Mouse (Mus musculus): ENCODE results near the gene Pnrc2.

Pnrc2 gene

DNA sequence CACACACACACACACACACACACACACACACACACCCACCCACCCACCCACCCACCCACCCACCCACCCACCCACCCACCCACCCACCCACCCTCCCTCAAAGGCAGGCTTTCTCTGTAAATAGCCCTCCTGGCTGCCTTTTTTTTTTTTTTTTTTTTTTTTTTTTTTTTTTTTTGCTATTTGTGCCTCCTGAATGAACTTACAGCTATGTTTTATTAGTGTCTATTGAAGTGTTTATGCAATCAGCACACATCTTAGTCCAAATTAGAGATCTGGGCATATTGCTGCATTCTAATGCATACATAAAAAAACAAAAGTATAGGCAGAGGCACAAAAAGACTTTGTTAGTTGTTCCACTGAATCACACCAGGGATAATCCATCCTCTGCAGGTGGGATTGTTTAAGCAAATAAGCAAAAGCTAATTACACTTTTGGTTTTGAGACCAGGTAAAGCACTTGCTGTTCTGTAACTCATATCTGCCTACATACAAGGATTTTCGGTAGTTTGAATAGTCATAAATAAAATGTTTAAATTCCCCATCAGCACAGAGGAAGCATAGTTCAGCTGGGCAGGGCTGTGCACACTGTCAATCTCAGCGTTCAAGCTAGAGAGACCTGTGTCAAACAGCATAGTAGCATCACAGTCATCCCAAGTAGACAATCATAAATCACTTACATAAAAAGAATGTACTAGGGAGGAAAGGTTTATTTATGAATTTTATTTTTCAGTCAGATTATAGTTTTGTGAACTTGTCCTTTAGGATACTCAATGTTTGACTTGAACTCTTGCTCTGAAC lies 3.2 kb downstream of the Pnrc2 start:
- DNase-seq (ENCODE audit: low spot score), result no peak

DNA sequence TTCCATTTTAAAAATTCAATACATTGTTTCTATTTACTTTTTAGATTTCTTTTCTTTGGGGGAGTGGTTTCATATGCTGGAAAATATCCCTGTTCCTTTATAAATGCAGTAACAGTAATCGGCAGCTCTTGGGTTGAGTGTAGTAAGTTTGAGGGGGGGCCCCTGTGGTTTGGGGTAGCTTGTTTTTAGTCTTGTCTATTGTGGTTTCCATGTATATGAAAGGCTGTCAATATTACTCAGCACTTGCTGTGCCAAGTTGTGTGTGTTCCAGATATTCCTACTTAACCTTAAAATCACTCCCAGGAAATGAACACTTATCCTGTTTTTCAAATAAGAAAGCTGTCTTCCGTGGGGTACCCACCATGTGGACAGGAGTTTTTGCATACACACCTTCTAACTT lies 4.7 kb downstream of the Pnrc2 start:
- DNase-seq (ENCODE audit: low spot score), result no peak

DNA sequence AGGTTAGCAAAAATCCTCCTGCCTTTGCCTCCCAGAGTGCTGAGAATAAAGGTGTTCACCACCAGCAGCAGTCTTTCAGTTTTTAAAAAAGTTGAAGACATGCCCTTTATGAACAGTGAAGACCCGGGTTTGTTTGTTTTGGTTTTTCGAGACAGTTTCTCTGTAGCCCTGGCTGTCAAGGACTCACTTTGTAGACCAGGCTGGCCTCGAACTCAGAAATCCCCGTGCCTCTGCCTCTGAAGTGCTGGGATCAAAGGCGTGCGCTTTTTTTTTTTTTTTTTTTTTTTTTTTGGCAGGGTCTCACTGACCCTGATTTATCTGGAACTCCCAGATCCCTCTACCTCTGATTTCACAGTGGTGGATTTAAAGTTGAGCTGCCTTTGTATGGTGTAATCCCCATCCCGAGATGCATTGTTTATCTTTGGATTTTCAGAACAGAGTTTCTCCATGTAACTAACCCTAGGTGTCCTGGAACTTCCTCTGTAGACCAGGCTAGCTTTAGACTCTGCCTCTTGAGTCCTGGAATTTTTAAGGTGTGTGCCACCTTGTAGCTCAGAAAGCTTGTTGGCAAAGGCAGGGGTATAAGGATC lies 16.0 kb downstream of the Pnrc2 start:
- no peak for DNase-seq (ENCODE audit: low spot score)

DNA sequence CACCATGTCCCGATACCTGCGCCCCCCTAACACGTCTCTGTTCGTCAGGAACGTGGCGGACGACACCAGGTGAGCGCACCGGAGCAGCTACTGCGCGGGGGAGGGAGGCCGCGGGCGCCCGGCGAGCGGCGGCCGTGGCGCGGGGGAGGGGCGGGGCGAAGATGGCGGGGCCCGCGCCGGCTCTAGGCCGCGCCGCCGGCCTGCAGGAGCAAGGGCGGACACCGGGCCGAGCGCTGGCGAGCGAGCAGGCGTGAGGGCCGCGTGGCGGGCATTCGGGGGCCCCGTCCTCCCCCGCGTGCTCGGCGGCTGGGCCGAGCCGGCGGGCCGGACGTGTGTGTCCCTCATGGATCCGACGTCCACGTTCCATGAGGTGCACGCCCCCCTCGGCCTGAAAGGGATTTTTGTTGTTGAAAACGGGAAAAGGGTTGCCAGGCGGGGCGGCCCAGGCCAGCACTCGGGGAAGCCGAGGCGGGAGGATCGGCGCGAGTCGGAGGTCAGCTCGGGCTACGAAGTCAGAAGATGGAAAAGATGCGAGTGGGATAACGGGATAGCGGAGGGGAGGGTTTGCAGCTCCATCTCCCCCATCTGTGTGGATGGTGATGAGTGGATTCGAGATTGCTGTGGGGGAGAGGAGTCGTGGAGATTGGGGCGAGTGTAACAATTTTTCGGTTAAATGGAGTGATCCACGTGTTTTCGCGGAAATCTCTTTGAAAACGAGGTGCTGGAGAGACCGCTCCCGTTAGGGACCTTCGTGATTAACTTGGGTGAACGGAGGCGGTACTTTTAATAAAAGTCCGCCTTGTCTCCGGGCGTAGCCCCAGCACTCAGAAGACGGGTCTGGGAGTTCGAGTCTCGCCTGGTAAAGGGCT lies 17.2 kb downstream of the Pnrc2 start:
- peak; percentile 37 for DNase-seq (ENCODE audit: low spot score)

DNA sequence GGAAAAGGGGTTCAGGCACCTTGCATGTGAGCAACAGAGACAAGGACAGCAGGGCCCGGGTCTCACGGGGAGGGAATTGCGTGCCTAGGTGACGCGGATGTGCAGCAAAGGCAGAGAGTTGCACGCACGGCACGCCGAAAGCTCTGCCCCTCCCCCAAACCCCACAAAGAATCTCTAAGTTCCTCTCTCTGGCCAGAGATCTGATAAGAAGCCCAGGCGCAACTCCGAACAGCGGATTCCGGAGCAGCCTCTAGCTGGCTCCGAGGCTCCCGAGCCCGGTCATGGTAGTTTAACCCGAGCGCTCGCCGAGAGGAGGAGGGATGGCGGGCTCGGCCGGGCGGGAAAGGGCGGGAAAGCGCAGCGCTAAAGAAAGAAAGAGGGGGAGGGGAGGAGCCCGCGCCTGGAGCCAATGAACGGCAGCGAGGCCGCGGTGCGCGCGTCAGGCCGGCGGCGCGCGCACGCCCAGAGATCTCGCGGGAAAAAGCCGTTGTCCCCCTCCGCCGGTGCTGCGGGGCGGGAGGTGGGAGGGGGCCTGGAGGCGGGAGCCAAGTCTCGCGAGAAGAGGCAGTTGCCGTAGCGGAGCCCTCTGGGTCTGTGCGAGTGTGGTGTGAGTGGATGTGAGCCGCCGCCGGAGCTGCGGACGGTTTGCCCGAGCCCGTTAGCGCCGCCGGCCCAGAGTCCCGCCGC lies 18.0 kb downstream of the Pnrc2 start, which contains the start of gene Srsf10:
Gene Srsf10 (plus strand): TSS at position 212 of the 687 bp plus-strand sequence.
- peak; percentile 89 for DNase-seq (ENCODE audit: low spot score)

DNA sequence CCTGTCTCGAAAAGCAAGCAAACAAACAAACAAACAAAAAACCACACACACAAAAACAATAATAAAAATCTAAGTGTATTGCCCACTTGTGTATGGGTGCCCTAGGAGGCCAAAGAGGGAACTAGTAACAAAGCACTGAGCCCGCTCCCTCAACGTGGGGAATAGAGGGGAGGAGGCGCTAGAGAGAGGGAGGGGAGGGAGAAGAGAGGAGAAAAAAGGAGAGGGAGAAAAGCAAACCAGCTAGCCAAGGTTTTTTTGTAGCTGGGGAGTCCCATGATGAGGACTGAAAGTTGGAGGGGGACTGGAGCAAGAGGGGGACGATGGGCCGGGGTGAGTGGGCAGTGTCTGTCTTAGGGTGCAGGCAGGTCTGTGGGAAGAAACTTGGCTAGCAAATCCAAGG lies 18.6 kb downstream of the Pnrc2 start:
- no peak for DNase-seq (ENCODE audit: low spot score)

DNA sequence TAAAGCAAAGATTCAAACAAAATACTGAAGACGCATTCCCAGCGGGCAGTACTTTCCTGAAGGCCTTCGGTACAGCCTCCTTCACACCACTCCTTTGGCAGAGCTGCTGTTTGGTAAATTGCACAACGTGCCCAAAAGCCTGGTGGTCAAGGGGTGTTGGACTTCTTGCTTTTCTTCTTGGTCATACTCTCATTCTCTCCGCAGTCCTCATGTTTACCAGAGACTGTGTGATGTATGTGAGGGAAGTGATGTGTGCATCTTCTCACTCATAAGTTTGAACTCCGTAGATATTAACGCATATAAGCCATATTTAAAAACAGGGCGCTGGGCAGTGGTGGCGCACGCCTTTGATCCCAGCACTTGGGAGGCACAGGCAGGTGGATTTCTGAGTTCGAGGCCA lies 19.0 kb downstream of the Pnrc2 start:
- DNase-seq (ENCODE audit: low spot score), result no peak

DNA sequence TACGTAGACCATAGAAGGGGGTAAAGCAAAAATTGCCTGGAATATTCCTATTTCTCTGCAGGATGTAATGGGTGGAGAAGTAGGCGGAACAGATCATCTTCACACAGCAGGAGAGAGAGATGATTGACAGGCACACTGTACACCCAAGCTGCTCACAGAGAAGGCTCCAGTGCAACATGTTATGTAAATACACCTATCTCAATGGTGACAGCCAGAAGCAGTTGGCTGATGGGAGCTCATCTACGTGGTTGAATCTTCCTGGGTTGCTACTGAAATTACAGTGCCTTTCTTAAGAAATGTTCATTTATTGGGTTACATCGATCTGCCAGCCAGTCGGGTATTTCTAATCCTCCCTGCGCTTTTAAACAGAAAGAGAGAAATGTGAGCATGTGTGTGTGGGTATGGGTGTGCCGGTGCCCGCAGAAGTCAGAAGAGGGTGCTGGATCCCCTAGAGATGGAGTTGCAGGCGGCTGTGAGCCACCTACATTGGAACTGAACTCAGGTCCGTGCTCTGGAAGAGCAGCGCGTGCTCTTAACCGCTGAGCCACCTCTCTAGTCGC lies 19.6 kb downstream of the Pnrc2 start:
- DNase-seq (ENCODE audit: low spot score), result no peak

DNA sequence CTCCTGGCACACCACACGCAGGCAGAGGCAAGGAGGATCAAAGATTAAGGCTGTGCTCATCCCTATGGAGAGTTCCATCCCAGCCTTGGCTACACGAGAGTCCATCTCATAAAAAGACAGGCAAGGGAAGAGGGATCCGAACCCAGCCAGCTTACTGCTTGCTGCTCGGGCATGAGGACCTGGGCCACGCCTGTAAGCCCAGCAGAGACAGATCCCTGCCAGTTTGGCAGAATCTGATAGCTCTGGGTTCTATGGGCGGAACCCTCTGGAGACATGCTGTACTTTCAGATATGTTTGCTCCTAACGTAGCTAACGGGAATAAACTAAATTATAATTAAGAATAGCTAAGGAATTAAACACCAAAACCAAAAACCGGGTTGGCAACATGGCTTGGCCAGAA lies 21.7 kb downstream of the Pnrc2 start:
- no peak for DNase-seq (ENCODE audit: low spot score)

DNA sequence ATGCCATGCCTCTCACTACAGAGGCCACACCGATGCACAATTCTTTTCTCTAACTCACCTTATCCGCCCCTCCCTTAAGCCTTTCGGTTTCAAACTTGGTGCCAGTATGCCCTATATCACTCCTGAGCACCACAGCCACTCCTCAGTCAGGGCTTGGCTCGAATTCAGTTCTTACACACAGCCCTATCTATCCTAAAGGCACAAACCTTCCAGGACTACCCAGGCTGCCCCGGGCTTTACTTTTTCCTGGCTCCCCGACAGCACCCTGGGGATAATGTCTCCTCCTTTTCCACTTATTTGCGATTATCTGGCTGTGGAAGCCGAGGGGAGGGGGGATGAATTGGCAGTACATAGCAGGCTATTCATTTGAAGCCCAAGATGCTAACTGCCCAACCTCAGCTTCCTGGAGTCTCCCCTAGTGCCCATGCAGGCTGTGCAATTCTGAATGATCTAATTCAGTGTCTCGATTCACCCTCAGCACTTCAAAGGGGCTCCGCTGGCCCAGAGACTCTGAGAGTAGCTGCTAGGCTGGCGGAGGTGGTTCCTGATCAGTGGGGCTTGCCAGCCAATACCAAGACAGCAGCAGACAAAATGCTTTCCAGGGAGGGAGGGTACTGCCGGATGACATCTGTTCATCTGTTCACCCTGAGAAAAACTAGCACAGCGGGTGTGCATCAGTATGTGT lies 23.1 kb downstream of the Pnrc2 start:
- DNase-seq (ENCODE audit: low spot score), result no peak

DNA sequence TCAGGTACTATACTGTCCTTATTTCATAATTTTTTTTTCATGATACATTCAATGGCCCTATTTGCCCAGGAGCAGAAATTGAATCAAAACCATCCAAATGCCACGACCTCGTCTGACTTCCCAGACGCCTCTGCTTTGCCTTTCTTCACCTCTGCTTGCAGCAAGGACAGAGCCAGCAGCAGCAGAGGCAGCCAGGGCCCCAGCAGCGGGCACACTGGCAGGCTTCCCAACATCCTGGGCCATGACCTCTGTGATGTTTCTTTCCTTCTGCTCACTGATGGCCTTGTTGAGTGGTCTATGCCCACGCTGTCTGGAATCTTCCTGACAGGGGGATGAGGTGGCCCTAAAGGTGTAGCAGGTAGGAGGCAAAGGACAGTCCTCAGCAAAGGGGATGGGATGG lies 26.1 kb downstream of the Pnrc2 start:
- no peak for DNase-seq (ENCODE audit: low spot score)

DNA sequence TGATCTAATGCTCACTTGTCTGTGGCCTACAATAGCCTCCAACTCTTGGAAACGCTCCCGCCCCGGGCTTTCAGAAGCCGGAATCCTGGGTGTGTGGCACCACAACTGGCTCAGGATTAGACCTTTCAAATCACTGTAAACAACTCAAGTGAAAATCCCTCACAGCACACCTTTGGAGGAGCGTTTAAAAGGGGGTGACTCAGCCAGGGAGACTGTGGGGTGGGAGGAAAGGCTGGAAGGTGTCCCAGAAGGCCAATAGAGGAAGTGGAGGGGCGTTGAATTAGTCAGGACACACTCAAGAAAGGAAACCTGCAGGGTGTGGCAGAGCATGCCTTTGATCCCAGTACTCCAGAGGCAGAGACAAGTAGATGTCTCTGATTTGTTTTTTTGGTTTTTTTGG lies 29.2 kb downstream of the Pnrc2 start:
- DNase-seq (ENCODE audit: low spot score), result no peak

DNA sequence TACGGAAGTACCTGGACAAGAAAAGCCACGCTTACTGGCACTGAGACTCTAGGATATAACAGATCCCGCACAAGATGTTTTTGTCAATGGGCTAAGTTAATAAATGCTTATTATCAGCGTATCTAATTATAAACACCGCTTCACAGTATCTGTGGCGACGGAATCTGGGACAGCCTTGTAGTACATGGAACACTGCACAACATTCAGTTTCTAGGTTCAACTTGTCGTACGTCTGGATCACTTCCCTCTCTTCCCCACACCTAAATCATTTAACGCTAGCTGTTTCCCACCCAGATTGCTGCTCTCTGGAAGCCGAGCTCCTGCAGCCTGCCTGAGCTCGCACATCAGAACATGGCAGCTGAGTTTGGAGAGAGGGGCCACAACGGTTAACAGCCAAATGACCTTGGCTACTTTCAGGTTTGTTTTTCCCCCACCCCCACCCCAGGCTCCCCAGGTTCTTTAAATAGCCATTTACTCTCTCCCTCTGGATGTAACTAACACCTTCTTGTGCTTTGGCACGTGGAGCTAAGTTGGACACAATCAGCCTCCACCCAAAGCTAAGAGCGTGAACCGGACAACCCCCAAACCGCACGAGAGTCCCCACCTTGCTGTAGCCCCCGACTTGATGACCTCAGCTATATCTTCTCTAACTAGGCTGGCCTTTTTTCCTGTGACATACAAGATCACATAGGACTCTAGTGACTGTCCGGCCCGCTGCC lies 34.2 kb downstream of the Pnrc2 start:
- DNase-seq (ENCODE audit: low spot score), result no peak

DNA sequence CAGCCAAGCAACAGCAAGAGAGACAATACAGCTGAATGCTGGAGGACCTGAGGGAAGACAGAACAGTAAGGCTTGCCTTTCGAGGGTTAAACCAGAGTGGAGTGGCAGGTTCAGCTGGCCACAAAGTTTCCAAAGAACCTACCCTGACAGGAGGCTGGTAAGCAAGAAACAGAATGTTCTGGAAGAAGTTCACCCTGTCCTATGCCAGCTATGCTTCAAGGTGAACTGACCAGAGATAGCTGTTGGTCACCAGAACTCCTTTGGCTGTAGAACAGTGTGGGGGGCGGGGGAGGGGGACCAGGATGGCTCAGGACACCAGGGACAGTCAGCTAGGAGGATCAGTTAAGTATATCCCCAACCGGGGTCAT lies 34.7 kb downstream of the Pnrc2 start:
- DNase-seq (ENCODE audit: low spot score), result no peak

DNA sequence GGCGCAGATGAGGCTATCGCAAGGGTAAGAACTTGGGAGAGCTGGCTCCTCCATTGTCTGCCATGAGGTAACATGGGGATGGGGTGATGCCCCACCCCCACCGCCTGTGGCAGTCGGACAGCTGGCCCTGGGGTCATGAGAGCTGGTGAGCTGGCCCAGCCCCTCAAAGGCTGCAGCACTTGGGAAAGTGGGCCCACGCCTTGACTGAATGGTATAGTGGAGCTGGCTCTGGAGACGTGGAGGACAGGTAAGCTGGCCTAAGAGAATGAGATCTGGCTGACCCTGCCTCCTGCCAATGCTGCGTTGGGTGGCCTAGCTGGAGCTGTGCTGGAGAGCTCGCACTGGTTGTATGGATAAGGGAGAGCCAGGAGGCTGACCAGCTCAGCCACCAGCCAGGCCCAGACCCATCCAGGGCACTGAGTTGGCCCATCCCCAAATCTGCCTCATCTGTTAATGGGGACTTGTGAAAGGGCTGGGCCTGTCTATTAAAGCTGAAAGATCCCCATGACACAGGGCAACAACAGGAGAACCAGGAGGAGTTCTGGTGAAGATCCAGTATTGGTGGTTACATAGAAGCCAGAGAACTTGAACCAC lies 39.4 kb downstream of the Pnrc2 start:
- DNase-seq (ENCODE audit: low spot score), result no peak

DNA sequence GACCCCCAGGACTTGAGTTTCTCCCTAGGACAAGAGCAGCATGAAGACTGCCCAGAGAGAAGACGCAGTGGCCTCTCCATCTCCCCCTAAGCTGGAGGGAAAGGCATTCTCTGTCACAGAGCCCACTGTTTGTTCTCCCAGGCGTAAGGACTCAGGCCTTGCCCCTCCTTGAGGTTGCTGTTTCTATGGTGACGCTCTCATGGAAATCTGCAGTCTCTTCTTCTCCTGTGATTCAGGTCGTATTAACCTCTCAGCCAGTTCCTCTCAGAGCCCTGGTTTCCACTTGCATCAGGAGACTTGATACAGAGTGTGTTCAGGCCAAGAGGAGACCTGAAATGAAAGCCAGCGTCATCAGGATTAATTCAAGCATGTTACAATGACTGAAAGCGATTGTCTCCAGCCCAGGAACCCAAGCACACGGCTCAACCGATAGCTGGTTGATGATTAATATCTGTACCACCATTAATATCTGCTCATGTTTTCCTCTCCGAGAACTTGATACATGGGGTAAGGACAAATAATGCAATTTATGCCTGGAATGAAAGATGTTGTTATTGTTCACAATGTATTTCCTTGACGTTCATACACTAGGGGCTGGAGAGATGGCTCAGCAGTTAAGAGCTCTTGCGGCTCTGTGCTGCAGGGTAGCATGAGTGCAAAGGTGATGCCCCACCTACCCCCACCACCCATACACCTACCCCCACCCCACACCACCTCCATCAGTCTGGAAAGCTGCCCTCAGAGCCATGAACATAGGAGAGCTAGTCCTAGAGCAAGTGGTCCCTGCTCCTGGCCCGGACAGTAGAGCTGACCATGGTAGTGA lies 40.1 kb downstream of the Pnrc2 start:
- DNase-seq (ENCODE audit: low spot score), result no peak

DNA sequence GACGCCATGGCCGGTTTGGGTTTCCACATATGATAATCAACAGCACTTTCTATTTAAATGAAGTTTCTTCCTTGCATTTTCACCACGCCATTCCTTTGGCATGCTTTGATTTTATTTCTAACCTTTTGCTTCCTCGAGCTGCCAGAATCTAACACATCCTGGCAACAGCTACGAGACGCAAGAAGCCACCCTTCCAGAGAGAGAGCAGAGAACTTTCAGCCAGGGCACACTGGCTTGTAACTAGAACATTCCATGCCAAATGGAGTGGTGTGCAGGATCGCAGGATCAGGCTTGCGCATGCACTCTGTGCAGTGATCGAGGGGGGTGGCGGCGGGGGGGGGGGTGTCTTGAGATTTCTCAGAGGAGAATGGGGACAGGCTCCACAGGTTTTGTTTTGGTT lies 41.6 kb downstream of the Pnrc2 start:
- no peak for DNase-seq (ENCODE audit: low spot score)

DNA sequence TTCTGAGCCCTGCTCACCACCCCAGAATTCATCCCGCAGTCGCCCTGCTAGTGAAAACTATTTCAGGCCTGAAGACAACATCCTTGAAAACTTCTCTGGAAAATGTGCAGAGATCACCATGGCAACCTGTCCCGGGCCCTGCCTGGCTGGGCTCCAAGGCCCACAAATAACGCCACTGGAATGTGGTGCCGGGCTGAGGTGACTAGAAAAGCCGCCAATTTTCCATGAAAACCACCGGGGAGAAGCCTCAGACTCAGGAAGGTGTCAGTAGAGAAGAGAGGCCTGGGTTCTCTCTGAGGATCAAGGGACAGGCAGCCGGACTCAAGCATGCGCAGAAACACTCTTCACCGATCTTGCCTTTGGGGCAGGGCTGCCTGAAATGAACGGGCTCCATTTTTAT lies 45.2 kb downstream of the Pnrc2 start:
- no peak for DNase-seq (ENCODE audit: low spot score)

DNA sequence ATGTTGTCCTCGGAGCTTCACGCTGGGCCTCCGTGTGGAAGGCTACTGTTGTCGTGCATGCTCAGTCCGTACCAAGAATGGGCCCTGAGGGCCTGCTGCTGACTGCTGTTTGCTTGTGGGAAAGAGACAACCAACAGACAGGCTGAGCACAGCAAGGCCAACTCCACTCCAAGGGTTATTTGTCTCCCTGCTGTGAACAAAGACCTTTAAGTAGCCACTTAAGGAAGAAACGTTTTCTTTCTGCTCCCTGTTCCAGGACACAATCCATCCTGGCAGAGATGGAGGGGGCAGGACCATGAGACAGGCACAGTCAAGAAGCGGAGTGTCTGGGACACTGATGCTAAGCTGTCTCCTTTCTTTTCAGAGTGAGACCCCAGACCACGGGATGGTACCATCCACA lies 49.4 kb downstream of the Pnrc2 start:
- DNase-seq (ENCODE audit: low spot score), result no peak

DNA sequence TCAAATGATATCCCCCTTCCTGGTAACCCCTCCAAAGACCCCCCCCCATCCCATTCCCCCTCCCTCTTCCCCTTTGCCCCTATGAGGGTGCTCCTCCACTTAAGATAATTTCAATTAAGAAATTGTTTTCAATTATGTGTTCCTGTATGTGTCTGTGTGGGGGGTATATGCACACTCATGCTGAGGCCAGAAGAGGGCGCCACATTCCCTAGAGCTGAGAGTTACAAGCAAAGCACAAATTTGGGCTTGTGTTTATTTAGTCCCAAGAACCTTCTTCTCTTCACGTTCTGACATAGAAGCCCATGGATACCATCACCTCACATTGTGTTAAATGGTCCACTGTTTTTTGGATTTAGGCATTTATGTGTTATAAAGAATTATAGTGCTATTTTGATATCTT lies 50.4 kb downstream of the Pnrc2 start:
- no peak for DNase-seq (ENCODE audit: low spot score)
